8 mouse cellular contexts compared by ENCODE assay signal in the genomic region with DNA sequence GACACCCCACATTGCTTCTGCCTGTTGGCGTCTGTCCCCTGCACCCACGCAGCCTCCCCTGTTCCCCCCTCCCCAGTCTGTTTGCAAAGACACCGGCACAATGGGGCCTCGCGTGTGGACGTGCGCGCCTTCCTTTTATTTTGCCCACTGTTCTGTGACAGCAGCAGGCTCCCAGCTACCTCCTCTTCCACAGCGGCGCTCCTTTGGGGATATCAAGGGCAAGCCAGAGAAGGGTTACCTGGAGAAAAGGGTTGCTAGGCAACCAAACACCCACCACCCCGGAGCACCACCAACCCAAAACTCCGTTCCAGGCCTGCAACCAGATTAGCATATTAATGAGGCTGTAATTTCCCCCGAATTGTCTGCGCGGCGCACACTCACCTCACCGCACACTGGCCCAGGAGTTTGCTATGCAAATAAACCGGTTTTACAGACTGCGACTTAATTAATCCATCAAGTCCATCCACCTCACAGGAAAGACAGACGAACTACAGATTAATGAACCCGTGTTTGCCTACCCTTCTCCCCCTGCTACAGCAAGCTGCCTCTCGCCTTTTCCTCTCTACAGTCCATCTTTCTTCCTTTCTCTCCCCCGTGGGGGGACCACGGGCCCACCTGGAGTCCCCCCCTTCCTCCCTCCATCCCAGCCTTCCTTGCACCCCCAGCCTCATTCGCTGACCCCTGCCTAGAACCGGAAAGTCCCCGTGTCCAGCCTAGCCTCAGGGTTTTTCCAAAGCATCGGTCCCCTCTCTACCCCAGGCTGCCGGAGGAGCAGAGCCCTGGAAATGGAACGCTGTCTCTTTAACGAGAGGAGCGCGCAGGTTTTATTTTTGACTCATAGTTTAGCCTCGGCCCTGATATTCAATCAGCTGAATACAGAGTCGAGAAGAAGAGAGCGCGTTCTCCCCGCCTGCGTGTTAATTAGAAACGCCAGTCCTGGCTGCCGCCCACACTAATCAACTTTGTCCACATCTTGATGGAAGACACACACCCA. TPM values are rescaled to one million over a fixed set of nuclear protein-coding genes. Genes with fewer than 3 reads are reported as not detected.
DNase-seq lines count a peak whose midpoint lies in the region; ATAC-seq and TF ChIP-seq lines count a peak whose summit lies in the region.

No protein-coding gene starts in this region.

- H3K36me3 ChIP-seq in hindbrain, embryonic 14.5 days (replicated peaks; ENCODE audit: control insufficient read depth, insufficient read depth), result no peaks in the 10 kb centered on the region
- no peaks in the 10 kb centered on the region for H3K36me3 ChIP-seq in midbrain, embryonic 13.5 days

- peak overlapping the region; percentile 18 for H3K4me3 ChIP-seq in hindbrain, embryonic 14.5 days (replicated peaks; ENCODE audit: low read length)
- H3K4me3 ChIP-seq in midbrain, embryonic 13.5 days (replicated peaks), result peak overlapping the region; percentile 35

- peak overlapping the region; percentile 92 for H3K27ac ChIP-seq in hindbrain, embryonic 14.5 days
- H3K27ac ChIP-seq in midbrain, embryonic 13.5 days, result peak overlapping the region; percentile 93

- 2% methylated on average over 41 of the region's 41 CpGs for WGBS in hindbrain, embryonic 14.5 days
- WGBS in midbrain, embryonic 13.5 days, result under 1% methylated on average over 41 of the region's 41 CpGs

- TF ChIP-seq POLR2A in brain, embryonic 14.5 days (IDR thresholded peaks at IDR 0.05; ENCODE audit: borderline replicate concordance, extremely low read depth, insufficient read depth, insufficient read length, poor library complexity, severe bottlenecking), result no peak

- peak overlapping the region; percentile 54 for H3K4me2 ChIP-seq in hindbrain, embryonic 14.5 days (replicated peaks)
- H3K4me2 ChIP-seq in midbrain, embryonic 13.5 days (replicated peaks), result peak overlapping the region; percentile 57

- ATAC-seq in hindbrain, embryonic 14.5 days (ENCODE audit: low FRiP score), result peak; percentile 87
- ATAC-seq in midbrain, embryonic 13.5 days, result peak; percentile 82

- no peak for TF ChIP-seq CTCF in brain, embryonic 14.5 days (IDR thresholded peaks at IDR 0.05; ENCODE audit: borderline replicate concordance, extremely low read depth, insufficient read depth, insufficient read length)

- peak overlapping the region; percentile 52 for H3K9ac ChIP-seq in hindbrain, embryonic 14.5 days
- H3K9ac ChIP-seq in midbrain, embryonic 13.5 days (replicated peaks), result peak overlapping the region; percentile 62

- peak; percentile 50 to 51 for DNase-seq in cerebellum, postnatal 10 days
- DNase-seq in cerebellum, adult 8-10 months, result no peak
- DNase-seq in brain, embryonic 14.5 days (ENCODE audit: low read depth), result peak; percentile 94
- DNase-seq in hindbrain, embryonic 14.5 days (ENCODE audit: low spot score), result peak; percentile 75
- DNase-seq in lung, adult 18-20 months, result no peak
- DNase-seq in gastrocnemius, postnatal 25 days, result no peak
- no peak for DNase-seq in kidney, postnatal 10 days

- H3K27me3 ChIP-seq in hindbrain, embryonic 14.5 days (ENCODE audit: control insufficient read depth, insufficient read depth, low read length), result no peaks in the 10 kb centered on the region
- peaks cover 51% of the 10 kb centered on the region for H3K27me3 ChIP-seq in midbrain, embryonic 13.5 days

- no peaks in the 10 kb centered on the region for H3K9me3 ChIP-seq in hindbrain, embryonic 14.5 days (ENCODE audit: control insufficient read depth, low read length)
- H3K9me3 ChIP-seq in midbrain, embryonic 13.5 days, result no peaks in the 10 kb centered on the region

- H3K4me1 ChIP-seq in hindbrain, embryonic 14.5 days (replicated peaks; ENCODE audit: control insufficient read depth, insufficient read depth, low read length), result peaks cover 16% of the 10 kb centered on the region
- peaks cover 27% of the 10 kb centered on the region for H3K4me1 ChIP-seq in midbrain, embryonic 13.5 days (replicated peaks)

RNA-seq across cellular contexts. Expression of gene Lhx5, which starts 21.8 kb away (rescaled TPM):
- polyA plus RNA-seq in brain, embryonic 14.5 days (2012; rRNA removed), result 9.3 and 30.0 TPM in 2 replicates
- polyA plus RNA-seq in hindbrain, embryonic 14.5 days (2014; fragmentation: Nextera tagmentation; extraction: Ambion mirVana), result 20.4 and 23.1 TPM in 2 replicates
- polyA plus RNA-seq in midbrain, embryonic 13.5 days (2015; fragmentation: Nextera tagmentation; extraction: Ambion mirVana), result 44.6 and 55.0 TPM in 2 replicates
- total RNA-seq in gastrocnemius, postnatal 25 days (2021), result not detected

Comparison
In these comparisons a context has a peak if more than half of its experiments do, and no peak if none do; other contexts are left out.
1. DNase-seq: peak in cerebellum, postnatal 10 days (2 of 2), brain, embryonic 14.5 days (single experiment) and hindbrain, embryonic 14.5 days (single experiment); none in cerebellum, adult 8-10 months (single experiment), lung, adult 18-20 months (0 of 2), gastrocnemius, postnatal 25 days (single experiment) and kidney, postnatal 10 days (single experiment).